Comparison of ENCODE assay signal across 9 mouse cellular contexts in genomic region chr2:126540390-126540925, GRCm38 (mm10). TPM values are rescaled to one million over a fixed set of nuclear protein-coding genes. Genes with fewer than 3 reads are reported as not detected.
"Had no signal": no experiment of that assay in that cellular context is flagged by ENCODE, and none has a peak within 500 bp of the region (broad histone marks: within the 10 kb centered on the region; RNA-seq: fewer than 3 reads in every experiment).

No protein-coding gene starts in this region.

- H3K27me3 ChIP-seq: intestine, embryonic 15.5 days; limb, embryonic 13.5 days; midbrain, embryonic 12.5 days had no signal

- H3K4me3 ChIP-seq: intestine, embryonic 15.5 days; limb, embryonic 13.5 days; midbrain, embryonic 12.5 days had no signal

- H3K4me1 ChIP-seq: intestine, embryonic 15.5 days; limb, embryonic 13.5 days; midbrain, embryonic 12.5 days had no signal

- ATAC-seq: intestine, embryonic 15.5 days had no signal

- H3K36me3 ChIP-seq: intestine, embryonic 15.5 days; limb, embryonic 13.5 days; midbrain, embryonic 12.5 days had no signal

- H3K9me3 ChIP-seq: intestine, embryonic 15.5 days; limb, embryonic 13.5 days; midbrain, embryonic 12.5 days had no signal

- H3K4me2 ChIP-seq: intestine, embryonic 15.5 days; limb, embryonic 13.5 days; midbrain, embryonic 12.5 days had no signal

- DNase-seq: left cerebral cortex, postnatal 4 days; lung, adult 18-20 months; thymus, postnatal 4 days had no signal

- H3K9ac ChIP-seq: intestine, embryonic 15.5 days; limb, embryonic 13.5 days; liver, embryonic 14.5 days; midbrain, embryonic 12.5 days had no signal

- H3K27ac ChIP-seq: intestine, embryonic 15.5 days; limb, embryonic 13.5 days; liver, embryonic 14.5 days; midbrain, embryonic 12.5 days had no signal

RNA-seq across cellular contexts. Expression of gene Atp8b4, which starts 40.0 kb away (rescaled TPM):
- total RNA-seq: left cerebral cortex, postnatal 10 days had no signal
- polyA plus RNA-seq: midbrain, postnatal 0 days had no signal
